Mouse (Mus musculus) central nervous system, embryonic 14 days (tissue): Measurements from ENCODE around the gene Olfr356. TPM values are rescaled to one million over a fixed set of nuclear protein-coding genes. Genes with fewer than 3 reads are reported as not detected.

Experiments used
- polyA plus RNA-seq: library from polyadenylated mRNA; depleted of rRNA; stranded (reverse); fragments of >200 nt; gene quantifications from 2 replicates; pipeline ENCODE4 v1.2.3, GENCODE M21; 2012; rRNA removed

Olfr356 gene
- polyA plus RNA-seq = not detected in 2 replicates

GRCm38 (mm10) chr2:36936821-36937220 lies at the start of gene Olfr356:
Gene Olfr356, plus strand, starts transcription at chr2:36937121.

GRCm38 (mm10) chr2:36892836-36893235 lies 44.1 kb upstream of the Olfr356 start, which contains the start of gene Olfr353:
Gene Olfr353, minus strand, starts transcription at chr2:36892936.

GRCm38 (mm10) chr2:36905380-36905779 lies 31.5 kb upstream of the Olfr356 start, which contains the start of gene Olfr354:
Gene Olfr354, plus strand, starts transcription at chr2:36905680.

GRCm38 (mm10) chr2:36928797-36929196 lies 8.1 kb upstream of the Olfr356 start, which contains the start of gene Olfr355:
Gene Olfr355, minus strand, starts transcription at chr2:36928897.

Other genes with a start within 250 kb of the Olfr356 start
- not detected in 2 replicates for gene Olfr347, start 205.2 kb upstream of the Olfr356 start, polyA plus RNA-seq
- not detected in 2 replicates for gene Olfr348, start 152.8 kb upstream of the Olfr356 start, polyA plus RNA-seq
- gene Olfr50, start 146.6 kb upstream of the Olfr356 start, polyA plus RNA-seq = not detected in 2 replicates
- gene Olfr3, start 120.1 kb upstream of the Olfr356 start, polyA plus RNA-seq = not detected in 2 replicates
- gene Olfr350, start 90.8 kb upstream of the Olfr356 start, polyA plus RNA-seq = not detected in 2 replicates
- not detected in 2 replicates for gene Olfr351, start 74.5 kb upstream of the Olfr356 start, polyA plus RNA-seq
- not detected in 2 replicates for gene Olfr352, start 68.7 kb upstream of the Olfr356 start, polyA plus RNA-seq
- not detected in 2 replicates for gene Olfr353, start 44.2 kb upstream of the Olfr356 start, polyA plus RNA-seq
- not detected in 2 replicates for gene Olfr354, start 31.4 kb upstream of the Olfr356 start, polyA plus RNA-seq
- gene Olfr355, start 8.2 kb upstream of the Olfr356 start, polyA plus RNA-seq = not detected in 2 replicates
- not detected in 2 replicates for gene Olfr357, start 56.7 kb downstream of the Olfr356 start, polyA plus RNA-seq
- not detected in 2 replicates for gene Olfr358, start 72.2 kb downstream of the Olfr356 start, polyA plus RNA-seq
- gene Olfr360, start 128.6 kb downstream of the Olfr356 start, polyA plus RNA-seq = not detected in 2 replicates
- not detected in 2 replicates for gene Olfr361, start 152.2 kb downstream of the Olfr356 start, polyA plus RNA-seq
- gene Olfr362, start 180.8 kb downstream of the Olfr356 start, polyA plus RNA-seq = not detected in 2 replicates
- not detected in 2 replicates for gene Olfr364-ps1, start 202.2 kb downstream of the Olfr356 start, polyA plus RNA-seq